Mouse (Mus musculus) embryonic fibroblast, embryonic 13.5 days (primary cell): ENCODE results near the gene Kyat1.

Experiments
- CTCF ChIP-seq: IDR thresholded peaks from 2 replicates; pipeline ENCODE4 v1.5.1; 2011; ENCODE audit warnings: mild to moderate bottlenecking, control low read depth, low read length, moderate library complexity, borderline replicate concordance; ENCODE audit not compliant: insufficient read depth
- POLR2A ChIP-seq: IDR thresholded peaks from 2 replicates; pipeline ENCODE4 v1.6.1; 2011; ENCODE audit warnings: low read depth, mild to moderate bottlenecking, control low read depth, low read length, moderate library complexity

DNA sequence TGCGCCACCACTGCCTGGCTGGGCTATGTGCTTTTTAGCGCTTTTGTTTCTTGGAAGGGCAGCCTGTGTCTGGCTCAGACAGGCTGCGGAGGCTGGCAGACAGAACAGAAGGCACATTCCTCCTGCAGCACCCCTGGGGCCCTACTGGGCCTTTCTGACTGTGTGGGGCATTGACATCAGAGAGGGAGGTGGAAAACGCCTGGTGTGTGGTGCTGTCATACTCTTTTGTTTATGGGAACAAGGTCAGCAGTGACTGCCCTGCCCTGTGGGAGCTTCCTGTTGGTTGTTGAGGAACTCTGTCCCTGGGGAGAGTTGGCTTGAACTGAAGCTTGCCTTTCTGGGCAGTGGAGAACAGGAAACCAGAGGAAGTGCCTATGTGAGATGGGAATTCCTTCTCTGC is 36.9 kb upstream of the Kyat1 start:
- TF ChIP-seq CTCF = no peak
- no peak for TF ChIP-seq POLR2A
